Mouse (Mus musculus) stomach, postnatal 0 days (tissue): ENCODE measurements at regions not wholly inside any gene's neighbourhood (a gene's known extent, or its start where the extent isn't known, plus 50 kb on each side); places are given as distances from the start of the nearest gene placed in this dataset.

Experiments
- ATAC-seq: fragments of 200-750 bp; cut with Nextera tagmentation; 2 replicates; pipeline ENCODE4 v1.8.0; 2017; ENCODE audit not compliant: low FRiP score, low TSS enrichment
- DNase-seq: peaks from one replicate; pipeline ENCODE4 v3.0.0-alpha.2; 2016; ENCODE audit warnings: low spot score
- H3K27ac ChIP-seq: fragments of 300-500 bp; sonication (generic); replicated peaks from 2 replicates; pipeline ENCODE4 v1.5.1; 2014; ENCODE audit warnings: mild to moderate bottlenecking, control low read depth
- H3K27me3 ChIP-seq: fragments of 300-500 bp; sonication (generic); 2 replicates; pipeline ENCODE4 v1.6.1; 2014; ENCODE audit warnings: low read length; ENCODE audit not compliant: control insufficient read depth, insufficient read depth
- H3K36me3 ChIP-seq: fragments of 300-500 bp; sonication (generic); 2 replicates; pipeline ENCODE4 v1.6.1; 2014; ENCODE audit warnings: low read length, mixed read lengths; ENCODE audit not compliant: control insufficient read depth, insufficient read depth
- H3K4me1 ChIP-seq: fragments of 300-500 bp; sonication (generic); replicated peaks from 2 replicates; pipeline ENCODE4 v1.6.1; 2014; ENCODE audit warnings: antibody characterized with exemption; ENCODE audit not compliant: control insufficient read depth, insufficient read depth
- H3K4me2 ChIP-seq: fragments of 300-500 bp; sonication (generic); replicated peaks from 2 replicates; pipeline ENCODE4 v1.6.1; 2014; ENCODE audit warnings: low read depth, mild to moderate bottlenecking, control low read depth, moderate library complexity
- H3K4me3 ChIP-seq: fragments of 300-500 bp; sonication (generic); 2 replicates; pipeline ENCODE4 v1.5.1; 2014; ENCODE audit warnings: low read depth, low read length, control low read depth
- H3K9ac ChIP-seq: fragments of 300-500 bp; sonication (generic); 2 replicates; pipeline ENCODE4 v1.6.1; 2014; ENCODE audit warnings: mild to moderate bottlenecking, low read length, control low read depth, mixed read lengths
- H3K9me3 ChIP-seq: fragments of 300-500 bp; sonication (generic); 2 replicates; pipeline ENCODE4 v1.6.1; 2016; ENCODE audit warnings: low read length; ENCODE audit not compliant: control insufficient read depth
- CTCF ChIP-seq: IDR thresholded peaks from 2 replicates; pipeline ENCODE4 v1.5.1; 2016; ENCODE audit warnings: antibody characterized with exemption, low read depth, mild to moderate bottlenecking, moderate library complexity
- EP300 ChIP-seq: optimal IDR thresholded peaks from 2 replicates; pipeline ENCODE3; 2016; ENCODE audit warnings: antibody characterized with exemption
- WGBS: fragments of 180-500 bp; shearing (Covaris S2); extraction: QIAGEN DNeasy Blood & Tissue Kit; methylation state at CpG from one replicate; pipeline ENCODE4 v1.1.7; 2014; 5-methylcytosine and 5-hydroxymethylcytosine counted together

DNA sequence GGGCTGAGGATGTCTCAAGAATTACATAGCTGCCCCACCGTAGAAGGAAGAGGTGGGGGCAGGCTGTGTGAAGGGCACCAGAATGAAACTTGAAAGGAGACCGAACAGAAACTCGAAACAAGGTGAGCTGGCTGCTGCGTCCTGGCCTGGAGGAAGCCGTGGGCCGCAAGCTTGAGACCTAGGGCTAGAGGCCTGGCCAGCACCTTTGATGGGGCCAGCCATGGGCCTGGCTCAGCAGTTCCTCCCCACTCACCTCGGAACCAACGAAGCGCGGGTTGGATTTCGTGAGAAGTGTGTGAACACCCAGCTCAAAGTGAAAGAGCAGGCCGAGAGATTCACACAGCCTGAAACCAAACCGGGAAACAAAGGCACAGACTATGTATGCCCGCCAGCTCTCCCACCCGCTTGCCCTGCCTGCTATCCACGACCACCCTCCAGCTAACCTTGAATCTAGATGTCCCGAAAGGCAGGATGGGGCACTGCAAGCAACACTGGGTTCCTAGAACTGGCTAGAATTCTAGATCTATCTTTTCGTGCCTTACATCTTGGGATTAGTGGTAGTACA lies 306.3 kb upstream of the 3110018I06Rik start:
- H3K36me3 ChIP-seq, result no peaks in the 10 kb centered on the region
- H3K27me3 ChIP-seq, result no peaks in the 10 kb centered on the region
- H3K9me3 ChIP-seq, result no peaks in the 10 kb centered on the region
- no peak overlapping the region for H3K4me3 ChIP-seq
- no peak for DNase-seq
- no peaks in the 10 kb centered on the region for H3K4me1 ChIP-seq
- no peak for ATAC-seq
- no peak overlapping the region for H3K4me2 ChIP-seq
- 88% methylated on average over 18 of the region's 18 CpGs for WGBS
- no peak overlapping the region for H3K9ac ChIP-seq
- H3K27ac ChIP-seq, result no peak overlapping the region
- no peak for TF ChIP-seq CTCF
- TF ChIP-seq EP300, result no peak

DNA sequence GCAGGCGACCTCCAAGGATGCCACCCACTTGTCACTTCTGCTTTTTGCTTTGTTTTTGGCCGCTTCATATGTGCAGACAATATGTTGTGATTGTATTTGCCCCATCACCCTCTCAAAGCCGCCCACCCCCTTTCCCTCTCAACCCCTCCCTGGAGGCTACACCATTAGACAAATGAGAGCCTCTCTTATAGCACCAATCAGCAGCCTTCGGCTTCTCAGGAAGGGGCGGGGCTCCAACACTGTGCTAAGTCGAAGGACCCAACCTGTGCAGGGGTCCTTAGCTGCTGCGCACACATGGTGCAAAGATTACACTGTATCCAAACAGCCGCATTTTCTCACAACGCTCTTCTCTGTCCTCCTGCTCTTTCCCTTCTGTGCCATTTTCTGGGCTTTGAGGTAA lies 305.1 kb upstream of the 3110018I06Rik start:
- H3K9ac ChIP-seq, result no peak overlapping the region
- H3K4me3 ChIP-seq, result no peak overlapping the region
- no peak overlapping the region for H3K4me2 ChIP-seq
- TF ChIP-seq EP300 (no peak), CTCF (no peak)
- DNase-seq (no peak), ATAC-seq (no peak)
- no peaks in the 10 kb centered on the region for H3K4me1 ChIP-seq
- H3K9me3 ChIP-seq, result no peaks in the 10 kb centered on the region
- H3K27me3 ChIP-seq, result no peaks in the 10 kb centered on the region
- 46% methylated on average over 9 of the region's 9 CpGs for WGBS
- no peaks in the 10 kb centered on the region for H3K36me3 ChIP-seq
- no peak overlapping the region for H3K27ac ChIP-seq

- no peaks in the 10 kb centered on the region for H3K27me3 ChIP-seq
- no peak overlapping the region for H3K27ac ChIP-seq
- no peak overlapping the region for H3K4me2 ChIP-seq
- no peaks in the 10 kb centered on the region for H3K36me3 ChIP-seq
- no peaks in the 10 kb centered on the region for H3K4me1 ChIP-seq
- H3K9ac ChIP-seq, result no peak overlapping the region
- no peaks in the 10 kb centered on the region for H3K9me3 ChIP-seq
- 37% methylated on average over 3 of the region's 3 CpGs for WGBS
- TF ChIP-seq EP300 (no peak), CTCF (no peak)
- H3K4me3 ChIP-seq, result no peak overlapping the region
- ATAC-seq (no peak), DNase-seq (no peak)
Observed at GRCm38 (mm10) chr12:107184426-107184825, 304.0 kb upstream of the 3110018I06Rik start.

- Histone ChIP-seq H3K36me3 (no peaks in the 10 kb centered on the region), H3K9ac (no peak overlapping the region), H3K4me3 (no peak overlapping the region), H3K27me3 (no peaks in the 10 kb centered on the region), H3K9me3 (no peaks in the 10 kb centered on the region), H3K27ac (no peak overlapping the region), H3K4me2 (no peak overlapping the region), H3K4me1 (no peaks in the 10 kb centered on the region)
- ATAC-seq, result no peak
- no peak for TF ChIP-seq CTCF
- TF ChIP-seq EP300, result no peak
- 83% methylated on average over 6 of the region's 6 CpGs for WGBS
- no peak for DNase-seq
Observed at GRCm38 (mm10) chr12:107186361-107186760, 302.1 kb upstream of the 3110018I06Rik start.

- Histone ChIP-seq H3K36me3 (no peaks in the 10 kb centered on the region), H3K4me1 (no peaks in the 10 kb centered on the region), H3K27me3 (no peaks in the 10 kb centered on the region), H3K9me3 (no peaks in the 10 kb centered on the region), H3K9ac (no peak overlapping the region), H3K4me2 (no peak overlapping the region), H3K4me3 (no peak overlapping the region), H3K27ac (no peak overlapping the region)
- ATAC-seq, result no peak
- WGBS, result 54% methylated on average over 5 of the region's 5 CpGs
- DNase-seq, result no peak
- TF ChIP-seq EP300, result no peak
- no peak for TF ChIP-seq CTCF
Observed at GRCm38 (mm10) chr12:107188055-107188454, 300.4 kb upstream of the 3110018I06Rik start.

DNA sequence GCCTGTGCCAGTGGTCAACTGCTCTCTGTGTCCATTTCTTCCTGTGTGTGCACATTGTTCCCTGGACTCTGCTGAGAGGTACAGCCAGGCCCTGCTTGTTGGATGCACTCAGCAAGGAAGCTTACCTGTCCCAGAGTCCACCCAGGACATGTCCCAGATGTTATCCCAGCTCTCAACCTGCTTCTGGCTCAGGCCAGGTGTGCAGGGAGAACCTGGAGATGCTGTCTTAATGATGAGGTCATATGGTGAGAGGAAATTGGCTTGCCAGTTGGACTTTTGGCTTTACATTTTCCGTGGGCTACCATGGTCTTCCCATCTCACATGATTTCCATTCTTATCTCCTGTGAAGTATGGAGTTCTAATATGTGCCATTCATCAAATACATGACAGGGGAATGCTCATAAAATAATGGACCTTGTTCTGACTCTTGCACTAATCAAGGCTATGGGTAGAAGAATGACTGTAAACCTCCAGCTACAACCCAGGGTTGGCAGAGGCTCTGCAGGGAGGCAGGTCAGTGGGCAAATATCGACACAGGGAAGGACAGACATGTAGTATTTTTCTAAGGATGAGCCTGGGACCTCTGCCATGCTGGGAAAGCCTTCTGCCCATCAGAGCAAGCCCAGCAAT lies 289.9 kb upstream of the 3110018I06Rik start:
- H3K4me3 ChIP-seq, result no peak overlapping the region
- H3K27ac ChIP-seq, result no peak overlapping the region
- H3K9ac ChIP-seq, result no peak overlapping the region
- H3K9me3 ChIP-seq, result no peaks in the 10 kb centered on the region
- WGBS, result 62% methylated on average over 2 of the region's 2 CpGs
- H3K4me2 ChIP-seq, result no peak overlapping the region
- H3K4me1 ChIP-seq, result no peaks in the 10 kb centered on the region
- no peaks in the 10 kb centered on the region for H3K27me3 ChIP-seq
- H3K36me3 ChIP-seq, result no peaks in the 10 kb centered on the region
- DNase-seq (no peak), ATAC-seq (no peak)
- TF ChIP-seq EP300 (no peak), CTCF (no peak)
